Mouse (Mus musculus) midbrain, embryonic 12.5 days (tissue): Measurements from ENCODE around the gene Ube2t. TPM values are rescaled to one million over a fixed set of nuclear protein-coding genes. Genes with fewer than 3 reads are reported as not detected.

Experiments
- ATAC-seq: fragments of 200-750 bp; cut with Nextera tagmentation; 2 replicates; pipeline ENCODE4 v1.8.0; 2017; ENCODE audit warnings: low read depth, moderate TSS enrichment, moderate library complexity; ENCODE audit not compliant: low FRiP score
- H3K27ac ChIP-seq: fragments of 300-500 bp; sonication (generic); replicated peaks from 2 replicates; pipeline ENCODE4 v1.5.1; 2016; ENCODE audit warnings: mild to moderate bottlenecking
- H3K27me3 ChIP-seq: fragments of 300-500 bp; sonication (generic); 2 replicates; pipeline ENCODE4 v1.6.1; 2016; ENCODE audit warnings: mild to moderate bottlenecking
- H3K36me3 ChIP-seq: fragments of 300-500 bp; sonication (generic); 2 replicates; pipeline ENCODE4 v1.6.1; 2016
- H3K4me1 ChIP-seq: fragments of 300-500 bp; sonication (generic); 2 replicates; pipeline ENCODE4 v1.6.1; 2016
- H3K4me2 ChIP-seq: fragments of 300-500 bp; sonication (generic); replicated peaks from 2 replicates; pipeline ENCODE4 v1.6.1; 2016; ENCODE audit warnings: mild to moderate bottlenecking, moderate library complexity
- H3K4me3 ChIP-seq: fragments of 300-500 bp; sonication (generic); 2 replicates; pipeline ENCODE4 v1.5.1; 2016; ENCODE audit warnings: mild to moderate bottlenecking
- H3K9ac ChIP-seq: fragments of 300-500 bp; sonication (generic); replicated peaks from 2 replicates; pipeline ENCODE4 v1.6.1; 2016; ENCODE audit warnings: mild to moderate bottlenecking, moderate library complexity
- H3K9me3 ChIP-seq: fragments of 300-500 bp; sonication (generic); 2 replicates; pipeline ENCODE4 v1.6.1; 2016; ENCODE audit warnings: mild to moderate bottlenecking
- WGBS: fragments of 180-500 bp; shearing (Covaris S2); methylation state at CpG from one replicate; pipeline ENCODE4 v1.1.7; 2016; 5-methylcytosine and 5-hydroxymethylcytosine counted together
- polyA plus RNA-seq: library from polyadenylated mRNA; unstranded; fragments of >200 nt; fragmentation: Nextera tagmentation; extraction: Ambion mirVana; gene quantifications from 2 replicates; pipeline ENCODE4 v1.2.1, GENCODE M21; 2016

Gene Ube2t
- polyA plus RNA-seq, 1 experiment from 2014 or later, result 43.9 TPM

- no peak overlapping the region for H3K27ac ChIP-seq
- no peak for ATAC-seq
- 88% methylated on average over 7 of the region's 7 CpGs for WGBS
Observed at GRCm38 (mm10) chr1:134996471-134996870, 34.1 kb downstream of the Ube2t start.

GRCm38 (mm10) chr1:134997568-134997967 is 35.2 kb downstream of the Ube2t start:
- H3K36me3 ChIP-seq, result no peaks in the 10 kb centered on the region
- 80% methylated on average over 5 of the region's 5 CpGs for WGBS
- no peak overlapping the region for H3K4me2 ChIP-seq
- no peak overlapping the region for H3K9ac ChIP-seq
- peaks cover 4% of the 10 kb centered on the region; the same call in 1 of the 2 replicates for H3K4me1 ChIP-seq
- H3K9me3 ChIP-seq, result no peaks in the 10 kb centered on the region
- no peak overlapping the region for H3K27ac ChIP-seq
- ATAC-seq, result no peak
- H3K4me3 ChIP-seq, result no peak overlapping the region
- H3K27me3 ChIP-seq, result peaks cover under 1% of the 10 kb centered on the region; the same call in 1 of the 2 replicates

More at GRCm38 (mm10) chr1:134996471-134996870, 34.1 kb downstream of the Ube2t start:
- H3K4me2 ChIP-seq, result no peak overlapping the region
- no peak overlapping the region for H3K9ac ChIP-seq
- no peak overlapping the region for H3K4me3 ChIP-seq
- peaks cover 4% of the 10 kb centered on the region; the same call in 1 of the 2 replicates for H3K4me1 ChIP-seq
- H3K27me3 ChIP-seq, result peaks cover 9% of the 10 kb centered on the region; the same call in 1 of the 2 replicates
- H3K36me3 ChIP-seq, result no peaks in the 10 kb centered on the region
- no peaks in the 10 kb centered on the region for H3K9me3 ChIP-seq

- Histone ChIP-seq H3K9ac (no peak overlapping the region), H3K4me3 (no peak overlapping the region), H3K27me3 (no peaks in the 10 kb centered on the region; the same call in 1 of the 2 replicates), H3K4me1 (peaks cover 6% of the 10 kb centered on the region; the same call in 1 of the 2 replicates), H3K4me2 (no peak overlapping the region), H3K36me3 (no peaks in the 10 kb centered on the region), H3K27ac (no peak overlapping the region), H3K9me3 (no peaks in the 10 kb centered on the region)
- 90% methylated on average over 8 of the region's 8 CpGs for WGBS
- ATAC-seq, result no peak
Observed at GRCm38 (mm10) chr1:134998231-134998630, 35.9 kb downstream of the Ube2t start.

GRCm38 (mm10) chr1:135000527-135000926 is 38.2 kb downstream of the Ube2t start:
- no peaks in the 10 kb centered on the region for H3K36me3 ChIP-seq
- H3K4me1 ChIP-seq, result peaks cover 7% of the 10 kb centered on the region; the same call in 1 of the 2 replicates
- no peak overlapping the region for H3K9ac ChIP-seq
- no peak for ATAC-seq
- 79% methylated on average over 9 of the region's 9 CpGs for WGBS
- no peak overlapping the region for H3K4me3 ChIP-seq
- no peak overlapping the region for H3K27ac ChIP-seq
- H3K4me2 ChIP-seq, result no peak overlapping the region
- no peaks in the 10 kb centered on the region for H3K9me3 ChIP-seq
- no peaks in the 10 kb centered on the region for H3K27me3 ChIP-seq

- Histone ChIP-seq H3K9me3 (no peaks in the 10 kb centered on the region), H3K4me3 (no peak overlapping the region), H3K4me2 (no peak overlapping the region), H3K27ac (no peak overlapping the region), H3K36me3 (no peaks in the 10 kb centered on the region), H3K27me3 (no peaks in the 10 kb centered on the region), H3K4me1 (peaks cover 5% of the 10 kb centered on the region; the same call in 1 of the 2 replicates), H3K9ac (no peak overlapping the region)
- ATAC-seq, result no peak
- WGBS, result 23% methylated on average over 2 of the region's 4 CpGs
Observed at GRCm38 (mm10) chr1:135003346-135003745, 41.0 kb downstream of the Ube2t start.

GRCm38 (mm10) chr1:135005696-135006095 is 43.3 kb downstream of the Ube2t start:
- no peak for ATAC-seq
- H3K4me2 ChIP-seq, result no peak overlapping the region
- peaks cover 5% of the 10 kb centered on the region; the same call in 1 of the 2 replicates for H3K4me1 ChIP-seq
- H3K9ac ChIP-seq, result no peak overlapping the region
- WGBS, result 78% methylated on average over 7 of the region's 7 CpGs
- no peaks in the 10 kb centered on the region for H3K27me3 ChIP-seq
- H3K4me3 ChIP-seq, result no peak overlapping the region
- H3K36me3 ChIP-seq, result no peaks in the 10 kb centered on the region
- no peaks in the 10 kb centered on the region for H3K9me3 ChIP-seq
- H3K27ac ChIP-seq, result no peak overlapping the region

- WGBS, result 85% methylated on average over 3 of the region's 3 CpGs
- no peak for ATAC-seq
- no peak overlapping the region for H3K4me3 ChIP-seq
- H3K27me3 ChIP-seq, result no peaks in the 10 kb centered on the region
- H3K27ac ChIP-seq, result no peak overlapping the region
- H3K9ac ChIP-seq, result no peak overlapping the region
- H3K4me2 ChIP-seq, result no peak overlapping the region
- H3K9me3 ChIP-seq, result no peaks in the 10 kb centered on the region
- H3K36me3 ChIP-seq, result no peaks in the 10 kb centered on the region
- no peaks in the 10 kb centered on the region for H3K4me1 ChIP-seq
Observed at GRCm38 (mm10) chr1:135009833-135010232, 47.5 kb downstream of the Ube2t start.

GRCm38 (mm10) chr1:135011912-135012311 is 49.5 kb downstream of the Ube2t start:
- no peaks in the 10 kb centered on the region for H3K36me3 ChIP-seq
- WGBS, result 91% methylated on average over 5 of the region's 5 CpGs
- ATAC-seq, result no peak

GRCm38 (mm10) chr1:135012472-135012871 is 50.1 kb downstream of the Ube2t start:
- ATAC-seq, result no peak
- 82% methylated on average over 9 of the region's 9 CpGs for WGBS
- Histone ChIP-seq H3K9ac (no peak overlapping the region), H3K4me2 (no peak overlapping the region), H3K9me3 (no peaks in the 10 kb centered on the region), H3K4me1 (no peaks in the 10 kb centered on the region), H3K36me3 (no peaks in the 10 kb centered on the region), H3K27me3 (no peaks in the 10 kb centered on the region), H3K27ac (no peak overlapping the region), H3K4me3 (no peak overlapping the region)

More at GRCm38 (mm10) chr1:135011912-135012311, 49.5 kb downstream of the Ube2t start:
- Histone ChIP-seq H3K4me2 (no peak overlapping the region), H3K9ac (no peak overlapping the region), H3K4me1 (no peaks in the 10 kb centered on the region), H3K27me3 (no peaks in the 10 kb centered on the region), H3K4me3 (no peak overlapping the region), H3K9me3 (no peaks in the 10 kb centered on the region), H3K27ac (no peak overlapping the region)

- WGBS, result 58% methylated on average over 10 of the region's 10 CpGs
- H3K27ac ChIP-seq, result no peak overlapping the region
Observed at GRCm38 (mm10) chr1:135014921-135015445, 52.6 kb downstream of the Ube2t start.

GRCm38 (mm10) chr1:135016907-135017655 is 54.7 kb downstream of the Ube2t start:
- H3K4me3 ChIP-seq, result no peak overlapping the region
- 87% methylated on average over 10 of the region's 10 CpGs for whole genome bisulfite sequencing
- no peak for ATAC-seq
- H3K4me2 ChIP-seq, result no peak overlapping the region
- H3K27ac ChIP-seq, result no peak overlapping the region
- H3K9me3 ChIP-seq, result no peaks in the 10 kb centered on the region
- no peaks in the 10 kb centered on the region for H3K36me3 ChIP-seq
- H3K4me1 ChIP-seq, result peaks cover 17% of the 10 kb centered on the region
- no peak overlapping the region for H3K9ac ChIP-seq
- peaks cover 4% of the 10 kb centered on the region; the same call in 1 of the 2 replicates for H3K27me3 ChIP-seq

More at GRCm38 (mm10) chr1:135014921-135015445, 52.6 kb downstream of the Ube2t start:
- peaks cover 4% of the 10 kb centered on the region; the same call in 1 of the 2 replicates for H3K27me3 ChIP-seq
- no peaks in the 10 kb centered on the region for H3K9me3 ChIP-seq
- no peak overlapping the region for H3K4me3 ChIP-seq
- no peak overlapping the region for H3K4me2 ChIP-seq
- ATAC-seq, result no peak
- no peaks in the 10 kb centered on the region for H3K36me3 ChIP-seq
- peaks cover 10% of the 10 kb centered on the region for H3K4me1 ChIP-seq
- no peak overlapping the region for H3K9ac ChIP-seq

GRCm38 (mm10) chr1:135017656-135018015 is 55.3 kb downstream of the Ube2t start:
- Histone ChIP-seq H3K36me3 (no peaks in the 10 kb centered on the region), H3K4me3 (no peak overlapping the region), H3K4me1 (peaks cover 17% of the 10 kb centered on the region), H3K9ac (no peak overlapping the region), H3K4me2 (no peak overlapping the region), H3K27me3 (peaks cover 4% of the 10 kb centered on the region; the same call in 1 of the 2 replicates), H3K27ac (no peak overlapping the region), H3K9me3 (no peaks in the 10 kb centered on the region)
- 83% methylated on average over 2 of the region's 2 CpGs for WGBS
- no peak for ATAC-seq
